Mouse (Mus musculus): ENCODE data around the gene Hal.

Hal gene

DNA sequence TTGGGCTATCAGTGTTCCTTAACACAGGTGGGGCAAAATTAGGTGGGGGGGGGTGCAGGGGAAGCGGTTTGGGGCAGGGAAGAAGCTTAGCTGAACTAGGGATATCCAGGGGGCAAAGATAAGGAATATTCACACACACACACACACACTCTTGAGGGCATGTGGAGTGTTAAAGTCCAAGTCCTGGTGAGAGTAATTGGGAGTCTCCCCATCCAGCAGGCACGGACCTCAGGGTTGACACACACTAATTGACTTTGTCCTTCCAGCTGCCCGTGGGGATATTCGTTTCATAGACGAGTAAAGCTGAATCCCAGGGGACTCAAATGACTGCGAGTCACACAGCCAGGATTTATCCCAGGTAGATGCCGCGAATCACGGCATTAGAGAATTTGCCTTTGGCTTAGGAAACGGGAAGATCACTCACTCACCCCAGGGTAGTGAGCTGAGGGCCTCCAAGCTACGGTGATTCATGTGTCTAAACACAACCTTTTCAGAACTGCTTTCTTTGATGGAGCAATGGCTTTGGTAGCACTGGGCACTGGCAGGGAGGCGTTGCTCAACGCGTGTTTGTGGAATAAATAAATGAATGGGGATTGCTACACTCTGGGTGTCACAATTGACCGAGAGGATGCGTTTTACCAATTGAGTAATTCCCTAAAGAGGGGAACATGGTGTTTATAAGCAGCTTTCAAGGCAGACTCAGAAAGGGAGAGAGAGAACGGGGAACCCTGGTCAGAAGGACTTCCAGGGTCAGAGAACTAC, at the start of gene Hal:
Gene Hal, plus strand, starts transcription at position 703 of the 762 bp plus-strand sequence.
- no peak for DNase-seq (ENCODE audit: low spot score)

DNA sequence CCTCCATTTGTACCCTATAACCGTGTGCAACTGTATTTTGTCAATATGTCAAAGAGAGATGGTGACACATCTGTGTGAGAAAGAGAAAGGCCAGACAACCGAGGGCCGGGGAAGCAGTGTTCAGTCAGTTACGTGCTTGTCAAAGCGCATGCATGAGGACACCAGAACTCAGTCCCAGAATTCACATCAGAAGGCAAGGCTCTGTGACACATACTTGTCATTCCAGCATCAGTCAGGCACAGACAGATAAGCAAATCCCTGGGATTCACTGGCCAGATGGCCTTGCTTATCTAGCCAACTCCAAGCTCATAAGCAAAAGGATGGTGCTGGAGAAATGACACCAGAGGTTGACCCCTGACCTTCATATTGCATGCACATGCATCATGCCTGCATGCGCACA, 47.1 kb upstream of the Hal start:
- no peak for DNase-seq (ENCODE audit: low spot score)

DNA sequence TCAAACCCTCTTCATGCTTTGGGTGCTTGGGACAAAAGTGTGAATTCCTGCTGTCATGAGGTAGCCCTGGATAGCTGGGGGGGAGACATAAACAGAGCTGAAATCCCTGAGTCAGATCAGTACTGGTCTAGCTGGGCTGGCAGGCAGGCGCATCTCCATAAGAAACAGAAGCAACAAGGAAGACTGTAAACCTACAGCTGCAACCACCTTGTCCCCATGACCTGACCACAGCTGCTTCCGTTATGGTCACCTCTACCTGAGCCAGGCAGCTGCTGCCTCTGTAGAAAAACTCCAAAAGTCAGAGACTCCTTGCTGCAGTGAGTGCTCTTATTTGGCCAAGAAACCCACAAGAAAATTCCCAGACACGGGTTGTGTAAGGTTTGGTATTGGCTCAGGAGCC, 46.4 kb upstream of the Hal start:
- DNase-seq (ENCODE audit: low spot score): no peak

DNA sequence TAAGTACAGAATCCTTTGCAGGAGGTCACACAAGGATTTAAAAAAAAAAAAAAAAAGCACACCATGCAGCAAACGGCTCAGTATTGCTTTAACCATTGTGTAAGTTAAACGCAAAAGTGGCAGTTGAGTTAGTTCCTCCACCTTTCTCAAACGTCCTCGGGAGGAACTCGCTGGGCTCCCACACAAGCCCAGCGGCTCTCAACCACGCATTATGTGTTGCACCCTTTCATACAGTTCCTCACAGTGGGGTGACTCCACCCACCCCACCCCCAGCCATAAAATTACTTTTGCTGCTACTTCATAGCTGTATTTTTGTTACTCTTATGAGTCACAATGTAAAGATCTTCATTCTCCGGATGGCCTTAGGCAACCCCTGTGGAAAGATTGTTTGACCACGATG, 44.2 kb upstream of the Hal start:
- no peak for DNase-seq (ENCODE audit: low spot score)

DNA sequence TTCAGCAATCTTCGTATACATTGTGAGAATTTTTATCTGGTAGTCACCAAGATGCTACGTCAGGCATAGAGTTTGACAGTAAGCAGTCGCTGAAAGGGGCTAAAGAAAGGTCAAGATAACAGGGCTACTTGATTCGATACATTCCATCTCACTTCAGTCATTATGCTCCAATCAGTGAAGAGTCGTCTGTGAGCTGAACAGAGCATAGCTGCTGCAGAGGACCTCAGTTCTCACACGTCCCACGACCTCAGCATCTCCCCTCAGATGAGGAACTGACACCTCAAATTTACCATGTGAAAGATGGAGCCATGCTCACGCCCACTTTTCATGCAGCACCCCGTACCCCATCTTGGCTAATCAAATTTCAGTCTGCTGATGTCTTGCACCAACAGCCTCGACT, 41.2 kb upstream of the Hal start:
- DNase-seq (ENCODE audit: low spot score): no peak

DNA sequence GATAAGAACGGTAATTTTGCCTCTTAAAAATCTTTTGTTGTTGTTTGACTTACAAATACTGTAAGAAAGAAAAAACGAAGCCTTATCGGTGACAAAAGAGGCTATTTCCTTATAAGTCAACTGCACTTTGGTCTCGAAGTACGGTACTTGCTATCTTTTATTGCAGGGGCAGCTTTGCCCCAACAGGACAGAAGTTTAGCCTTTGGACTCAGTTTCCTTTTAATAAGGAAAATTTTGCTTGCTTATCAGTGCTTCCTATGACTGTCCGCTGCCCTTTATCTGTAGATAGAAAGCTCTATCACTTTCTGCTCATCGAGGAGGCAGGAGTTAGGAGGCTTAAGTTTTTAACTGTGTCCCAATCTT, 33.9 kb upstream of the Hal start:
- DNase-seq (ENCODE audit: low spot score): no peak

DNA sequence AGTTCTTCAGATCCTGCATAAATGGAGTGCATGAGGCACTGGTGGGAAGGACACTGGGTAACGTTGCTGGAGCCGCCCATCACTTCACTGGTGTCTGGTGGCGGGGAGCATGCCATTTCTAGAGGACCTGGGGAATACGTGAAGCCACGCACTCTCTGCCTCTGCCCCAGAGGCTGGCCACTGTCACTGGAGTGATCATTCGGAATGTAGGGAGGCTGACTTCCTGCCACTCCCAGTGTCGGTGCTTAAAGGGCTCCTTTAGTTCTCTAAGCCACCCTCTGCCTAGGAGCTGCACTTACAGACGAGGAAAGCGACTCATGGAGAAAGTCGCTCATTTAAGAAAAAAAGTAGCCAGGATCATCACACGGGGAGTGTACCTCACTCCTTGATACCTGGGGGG, 28.5 kb upstream of the Hal start:
- DNase-seq (ENCODE audit: low spot score): no peak

DNA sequence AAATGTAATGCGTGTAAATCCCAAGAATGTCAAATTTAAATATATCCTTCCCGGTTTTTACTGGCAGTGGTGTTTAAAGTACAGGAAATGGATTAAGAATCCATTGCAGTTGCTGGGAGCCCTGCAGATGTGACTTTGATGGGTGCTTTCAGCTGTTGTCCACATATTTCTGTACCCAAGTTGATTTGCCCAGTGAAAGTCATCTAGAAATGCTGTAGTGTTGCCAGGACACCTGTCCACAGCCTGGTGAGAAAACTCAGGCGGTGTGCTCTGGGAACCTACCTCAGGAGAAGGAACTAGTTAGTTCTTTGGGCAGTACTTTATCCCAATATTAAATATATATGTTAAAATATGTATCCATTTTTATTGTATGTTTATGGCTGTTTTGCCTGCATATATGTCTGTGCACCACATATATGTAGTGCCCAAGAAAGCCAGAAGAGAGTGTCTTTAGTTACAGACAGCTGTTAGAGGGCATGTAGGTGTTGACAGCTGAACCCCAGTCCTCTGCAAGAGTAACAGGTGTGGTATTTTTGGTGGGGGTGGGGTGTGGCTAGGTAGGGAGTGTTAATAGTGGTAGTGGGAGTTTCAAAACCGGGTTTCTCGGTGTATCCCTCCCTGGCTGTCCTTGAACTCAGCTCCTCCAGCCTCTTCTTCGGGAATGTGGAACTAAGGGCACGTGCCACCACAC, 25.7 kb upstream of the Hal start:
- DNase-seq (ENCODE audit: low spot score): no peak

DNA sequence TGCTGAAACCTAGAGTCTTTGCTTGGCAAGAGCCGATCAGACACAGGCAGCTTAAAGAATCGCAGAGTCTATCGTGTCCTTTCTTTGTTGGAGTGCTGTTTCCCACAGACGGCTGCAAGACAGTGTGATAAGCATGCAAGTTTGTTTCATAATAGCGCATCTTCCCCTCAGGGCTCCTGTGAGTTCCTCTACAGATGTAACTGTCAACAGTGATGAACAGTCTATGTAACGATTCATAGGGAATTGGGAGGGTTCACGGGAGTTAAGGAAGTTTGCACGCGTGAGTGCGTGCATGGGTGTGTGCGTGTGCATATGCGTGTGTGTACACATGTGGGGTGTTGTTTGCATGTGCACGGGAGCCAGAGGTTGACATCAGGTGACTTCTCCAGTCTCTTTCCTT, 25.0 kb upstream of the Hal start:
- no peak for DNase-seq (ENCODE audit: low spot score)

DNA sequence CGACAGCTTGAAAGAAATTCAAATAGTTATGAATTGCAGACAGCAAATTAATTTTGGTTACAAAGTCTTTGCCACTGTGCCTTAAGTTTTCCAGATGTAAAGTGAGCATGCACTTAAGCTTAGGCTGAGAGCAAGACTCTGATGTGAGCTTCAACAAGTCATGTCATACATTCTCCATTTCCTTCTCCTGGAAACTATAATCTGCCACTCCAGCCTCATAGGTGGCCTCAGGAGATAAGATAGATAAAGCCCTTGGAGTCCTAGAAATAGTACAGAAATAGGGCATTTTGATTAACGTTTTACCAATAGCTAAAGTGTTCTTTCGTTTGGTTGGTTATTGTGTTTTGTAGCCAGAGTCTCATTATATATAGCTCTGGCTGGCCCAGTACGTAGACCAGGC, 21.3 kb upstream of the Hal start:
- DNase-seq (ENCODE audit: low spot score): no peak

DNA sequence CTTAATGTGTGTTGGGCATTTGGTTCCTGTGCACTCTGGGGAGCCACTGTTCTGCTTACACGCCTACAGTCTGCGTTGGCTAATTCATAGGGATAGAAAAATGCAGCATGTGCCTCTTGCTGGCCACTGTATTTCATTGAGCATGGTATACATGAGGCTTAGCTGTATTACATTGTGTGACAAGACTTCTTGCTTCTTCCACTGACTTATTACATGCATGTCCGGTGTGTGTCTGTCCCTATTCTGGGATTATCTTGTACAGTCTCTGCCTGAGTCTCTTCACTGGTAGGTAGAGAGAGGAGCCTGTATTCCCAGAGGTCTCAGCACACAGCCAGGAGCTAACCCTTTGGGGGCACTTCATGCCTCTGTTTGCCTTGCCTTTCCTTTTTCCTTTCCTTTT, 20.8 kb upstream of the Hal start:
- DNase-seq (ENCODE audit: low spot score): no peak

DNA sequence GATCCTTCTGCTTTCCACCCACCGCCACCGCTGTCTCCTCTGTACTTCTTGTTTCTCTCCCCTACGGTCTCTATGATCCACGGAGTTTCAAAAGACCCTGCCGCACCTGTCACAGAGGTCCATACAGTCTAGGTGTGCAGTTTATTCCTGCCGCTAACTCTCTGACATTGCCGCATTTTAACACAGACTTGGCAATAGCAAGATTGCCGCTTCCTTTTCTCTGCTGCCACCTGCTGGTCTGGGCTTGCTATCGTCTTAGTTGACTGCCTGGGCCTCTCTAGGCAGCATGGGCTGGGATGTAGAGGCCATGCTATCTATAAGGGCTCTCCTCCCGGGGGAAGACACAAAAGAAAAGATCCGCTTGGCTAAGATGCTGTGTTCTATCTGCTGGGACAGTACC, 17.2 kb upstream of the Hal start:
- DNase-seq (ENCODE audit: low spot score): peak; percentile 77

DNA sequence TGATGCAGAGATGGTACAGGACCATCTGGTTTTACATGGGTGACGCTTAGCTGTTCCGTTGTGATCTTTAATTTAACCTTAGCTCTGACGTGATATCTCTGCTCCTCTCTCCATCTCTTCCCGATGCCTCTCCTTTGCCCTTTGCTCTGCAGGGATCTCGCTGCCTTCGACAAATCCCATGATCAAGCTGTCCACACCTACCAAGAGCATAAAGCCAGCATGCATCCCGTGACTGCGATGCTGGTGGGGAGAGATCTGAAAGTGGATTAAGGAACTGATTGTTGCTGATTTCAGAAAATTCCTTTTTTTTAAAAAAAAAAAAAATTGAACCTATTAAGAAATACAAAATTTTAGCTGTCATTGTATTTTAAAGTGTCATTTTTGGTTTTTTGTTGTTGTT, 4.1 kb upstream of the Hal start:
- no peak for DNase-seq (ENCODE audit: low spot score)

DNA sequence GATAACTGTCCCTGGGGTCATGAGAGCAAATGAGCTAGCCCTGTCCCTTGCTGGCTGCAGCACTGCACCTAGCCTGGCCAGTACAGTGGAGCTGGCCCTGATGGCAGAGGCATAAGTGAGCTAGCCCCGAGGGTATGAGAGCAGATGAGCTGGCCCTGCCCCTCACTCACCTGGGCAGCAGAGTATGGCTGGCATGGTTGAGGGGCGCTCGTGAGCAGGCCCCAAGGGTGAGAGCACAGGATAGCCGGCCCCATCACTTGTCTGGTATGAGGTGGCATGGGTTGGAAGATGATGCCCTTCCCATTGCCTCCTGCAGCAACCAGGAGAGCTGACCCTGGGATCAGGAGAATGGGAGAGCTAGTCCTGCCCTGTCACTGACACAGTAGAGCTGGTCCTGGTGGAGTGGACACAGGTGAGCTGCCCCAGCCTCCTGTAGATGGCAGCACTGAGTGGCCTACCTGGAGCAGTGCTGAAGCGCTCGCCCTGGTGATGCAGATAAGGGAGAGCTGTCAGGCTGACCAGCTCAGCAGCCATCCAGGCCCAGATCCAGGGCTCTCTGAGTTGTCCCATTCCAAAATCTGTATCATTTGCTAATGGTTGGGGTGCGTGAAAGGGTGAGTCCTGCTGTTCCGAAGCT, 3.4 kb upstream of the Hal start:
- no peak for DNase-seq (ENCODE audit: low spot score)

DNA sequence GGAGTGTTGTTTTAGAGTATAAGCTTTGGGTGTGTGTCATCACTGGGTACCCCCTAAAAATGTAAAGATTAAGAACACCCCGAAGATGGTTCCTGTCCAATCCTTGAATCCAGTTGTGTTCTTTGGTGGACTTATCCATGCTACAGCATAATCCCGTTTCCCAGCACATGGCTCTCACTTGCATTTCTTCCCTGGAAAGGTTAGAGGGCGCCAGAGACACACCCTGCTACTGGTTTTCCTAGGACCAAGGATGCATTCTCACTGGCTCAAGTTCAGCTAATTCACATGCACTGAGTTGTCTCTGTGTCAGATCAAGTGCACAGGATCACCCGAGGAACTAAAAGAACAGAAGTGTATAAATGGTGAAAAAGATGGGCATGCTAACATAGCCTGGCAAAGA, 1.9 kb upstream of the Hal start:
- no peak for DNase-seq (ENCODE audit: low spot score)

DNA sequence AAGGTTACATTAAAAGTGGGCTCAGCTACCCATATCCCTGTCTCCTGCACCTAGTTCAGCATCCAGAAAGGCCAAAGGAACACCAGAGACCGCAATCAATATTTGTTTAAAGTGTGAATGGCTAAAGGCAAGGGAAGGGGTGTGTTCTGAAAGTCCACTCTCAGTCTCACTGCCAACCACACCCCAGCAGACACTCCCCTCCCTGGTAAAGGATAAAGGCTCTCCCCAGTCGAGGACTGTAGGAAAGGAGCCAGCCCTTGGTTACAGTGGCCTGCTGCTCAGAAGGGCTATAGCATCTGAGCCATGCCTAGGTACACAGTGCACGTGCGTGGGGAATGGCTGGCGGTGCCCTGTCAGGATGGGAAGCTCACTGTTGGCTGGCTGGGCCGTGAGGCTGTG, 259 bp downstream of the Hal start:
- DNase-seq (ENCODE audit: low spot score): no peak

DNA sequence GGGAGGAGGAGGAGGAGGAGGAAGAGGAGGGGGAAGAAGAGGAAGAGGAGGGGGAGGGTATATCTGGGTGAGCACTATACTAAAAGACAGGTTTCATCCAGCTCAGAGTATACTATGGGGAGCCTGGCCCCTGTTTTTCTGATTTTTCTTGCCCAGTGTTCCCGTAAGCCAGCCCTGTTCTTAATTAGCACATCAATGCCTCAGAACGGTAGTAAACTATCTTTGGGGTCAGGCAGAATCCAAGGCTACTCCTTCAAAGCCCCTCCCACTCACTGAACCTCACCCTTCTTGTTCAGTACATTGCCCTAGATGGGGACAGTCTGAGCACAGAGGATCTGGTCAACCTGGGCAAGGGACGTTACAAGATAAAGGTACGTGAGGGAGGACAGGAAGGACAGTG, 1.9 kb downstream of the Hal start:
- no peak for DNase-seq (ENCODE audit: low spot score)

DNA sequence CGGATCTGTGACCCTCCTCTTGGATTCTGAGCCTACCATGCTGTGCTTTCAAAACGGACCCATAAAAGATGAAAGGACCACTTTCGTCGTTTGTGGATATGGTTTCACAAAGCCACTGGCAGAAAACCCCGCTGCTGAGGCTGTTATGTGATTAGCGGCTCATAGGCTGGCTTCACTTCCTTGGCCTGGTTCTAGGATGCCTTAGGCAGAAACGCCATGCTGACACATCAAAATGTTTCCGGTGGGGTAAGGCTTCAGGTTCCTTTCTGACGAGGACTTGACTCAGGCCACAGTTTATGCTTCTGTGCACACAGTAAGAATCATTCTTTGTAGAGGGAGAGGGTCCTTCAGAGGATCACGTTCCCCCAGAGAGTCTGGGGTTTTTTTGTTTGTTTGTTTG, 12.3 kb downstream of the Hal start:
- DNase-seq (ENCODE audit: low spot score): no peak

DNA sequence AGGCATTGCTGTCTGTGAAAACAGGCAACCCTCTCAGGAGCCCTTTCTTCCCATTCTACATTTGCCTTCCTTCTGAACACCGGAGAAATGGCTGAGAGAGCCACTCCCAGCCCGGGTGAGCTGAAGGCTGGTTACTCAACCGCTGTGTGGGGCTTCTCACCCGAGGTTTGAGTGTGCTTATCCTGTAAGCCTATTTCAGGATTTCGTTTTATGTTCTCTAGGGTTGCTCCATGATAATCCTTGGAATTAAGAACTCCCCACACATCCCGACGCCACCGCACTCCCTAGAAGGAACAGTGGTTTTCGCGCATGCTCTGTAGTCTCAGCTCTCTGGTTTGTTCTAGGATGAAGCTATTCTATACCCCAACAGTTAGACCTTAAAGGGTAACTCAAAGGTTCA, 12.8 kb downstream of the Hal start:
- no peak for DNase-seq (ENCODE audit: low spot score)

DNA sequence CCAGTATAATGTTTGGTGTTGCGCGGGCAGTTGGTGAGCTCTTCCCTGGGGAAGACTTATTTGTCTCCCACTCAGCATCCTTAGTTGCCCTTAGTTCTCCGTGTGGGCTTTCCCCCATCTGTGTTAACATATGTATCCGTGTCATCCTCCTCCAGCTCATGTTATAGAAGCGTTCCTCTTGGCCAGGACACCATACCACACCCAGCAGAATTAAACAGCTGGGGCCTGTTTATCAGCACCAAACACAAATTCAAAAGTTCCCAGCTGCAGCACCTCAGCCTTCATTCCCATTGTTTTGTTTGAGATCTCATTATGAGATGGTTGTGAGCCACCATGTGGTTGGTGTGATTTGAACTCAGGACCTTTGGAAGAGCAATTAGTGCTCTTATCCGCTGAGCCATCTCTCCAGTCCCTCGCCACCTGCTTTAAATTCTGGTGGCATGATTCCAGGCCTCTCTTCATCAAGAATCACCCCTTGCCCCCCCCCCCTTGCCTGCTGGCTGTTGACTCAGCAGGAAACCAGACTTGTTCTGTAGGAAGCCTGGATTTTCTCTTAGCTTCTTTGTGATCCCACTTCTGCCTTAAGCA, 19.9 kb downstream of the Hal start:
- DNase-seq (ENCODE audit: low spot score): no peak

DNA sequence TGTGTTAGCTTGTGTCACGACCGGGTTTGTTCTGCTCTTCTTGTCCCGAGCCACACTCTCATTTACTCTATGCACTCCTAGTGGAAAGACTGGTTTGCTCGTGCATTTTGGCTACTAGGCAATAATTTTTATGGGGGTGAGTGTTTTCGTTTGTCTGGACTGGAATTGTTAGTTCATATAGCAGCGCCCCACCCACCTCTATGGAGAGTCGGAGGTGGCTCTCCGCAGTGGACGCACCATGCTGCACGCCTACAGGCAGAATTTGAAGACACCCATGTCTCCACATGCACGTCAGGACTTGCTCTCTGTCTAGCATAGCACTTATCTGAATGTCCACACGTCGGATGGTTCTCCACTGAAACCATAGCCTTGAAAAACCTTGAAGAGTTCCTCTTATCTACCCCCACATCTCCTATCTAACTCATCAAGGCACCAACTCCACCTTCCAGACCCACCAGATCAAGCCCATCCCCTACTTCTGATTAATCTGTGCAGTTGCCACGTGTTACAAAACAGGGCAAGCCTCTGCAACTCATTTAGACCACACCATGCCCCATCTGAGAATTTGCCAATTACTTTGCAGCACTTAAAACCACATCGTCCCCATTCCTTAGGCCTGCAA, 21.1 kb downstream of the Hal start:
- no peak for DNase-seq (ENCODE audit: low spot score)

DNA sequence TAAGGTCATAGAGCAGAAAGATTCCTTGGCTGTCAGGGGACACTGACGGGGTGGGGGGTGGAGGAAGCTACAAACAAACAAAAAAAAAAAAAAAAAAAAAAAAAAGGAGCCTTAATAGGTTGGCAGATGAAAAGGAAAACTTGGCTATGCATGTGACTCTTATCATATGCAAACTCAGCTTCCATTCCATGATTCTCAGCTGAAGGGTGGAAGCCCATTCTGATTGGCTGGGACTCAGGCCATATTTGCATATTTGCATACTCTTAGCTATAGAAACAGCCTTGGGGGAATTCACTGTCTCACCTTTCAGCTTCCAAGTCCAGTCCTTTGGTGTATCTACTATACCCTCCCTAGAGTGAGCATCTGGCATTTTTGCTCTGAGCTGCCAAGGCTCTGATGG, 26.9 kb downstream of the Hal start:
- no peak for DNase-seq (ENCODE audit: low spot score)

DNA sequence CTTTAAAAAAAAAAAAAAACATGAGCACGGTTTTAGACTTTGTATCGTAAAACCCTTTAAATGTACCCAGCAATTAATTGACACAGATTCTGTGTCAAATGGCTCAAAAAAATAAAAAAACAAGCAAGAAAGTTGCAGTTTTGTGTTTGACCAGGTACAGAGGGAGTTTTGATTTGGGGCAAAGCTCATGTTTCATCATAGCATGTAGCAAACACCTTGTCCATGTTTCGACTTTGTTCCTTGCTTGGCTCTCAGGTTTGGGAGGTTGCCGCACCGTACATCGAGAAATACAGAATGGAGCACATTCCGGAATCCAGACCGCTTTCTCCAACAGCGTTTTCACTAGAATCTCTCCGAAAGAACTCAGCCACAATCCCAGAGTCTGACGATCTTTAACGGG, 27.4 kb downstream of the Hal start:
- no peak for DNase-seq (ENCODE audit: low spot score)
